Mouse (Mus musculus) embryonic fibroblast, embryonic 13.5 days (primary cell): ENCODE data around the gene Mkrn3.

Experiments
- CTCF ChIP-seq: IDR thresholded peaks from 2 replicates; pipeline ENCODE4 v1.5.1; 2011; ENCODE audit warnings: mild to moderate bottlenecking, control low read depth, low read length, moderate library complexity, borderline replicate concordance; ENCODE audit not compliant: insufficient read depth
- POLR2A ChIP-seq: IDR thresholded peaks from 2 replicates; pipeline ENCODE4 v1.6.1; 2011; ENCODE audit warnings: low read depth, mild to moderate bottlenecking, control low read depth, low read length, moderate library complexity

DNA sequence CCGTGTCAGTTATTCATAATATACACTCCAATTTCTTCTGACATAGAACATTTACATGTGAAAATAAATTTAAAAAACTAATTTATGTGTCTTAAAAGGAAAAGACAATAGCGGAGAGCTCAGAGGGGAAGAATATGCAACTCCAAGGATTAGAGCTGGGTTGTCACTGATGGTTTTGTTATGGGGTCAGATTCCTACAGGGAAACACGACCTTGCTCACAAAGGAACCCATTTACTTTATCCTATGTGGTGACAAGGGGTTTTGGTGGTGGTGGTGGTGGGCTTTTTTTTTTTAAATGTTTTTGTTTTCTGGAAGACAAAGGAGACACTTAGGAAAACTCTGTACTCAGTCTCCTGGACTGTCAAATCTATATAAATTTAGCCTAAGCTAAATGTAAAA lies 12.1 kb downstream of the Mkrn3 start:
- TF ChIP-seq CTCF (no peak), POLR2A (no peak)
